Mouse (Mus musculus): ENCODE data around the gene Scfd2. TPM values are rescaled to one million over a fixed set of nuclear protein-coding genes. Genes with fewer than 3 reads are reported as not detected.
A peak's percentile ranks its signal among the peaks of the same experiment; 100 is the strongest.

The Scfd2 gene
- polyA plus RNA-seq, 1 experiment from 2014 or later, result 25.8 TPM

DNA sequence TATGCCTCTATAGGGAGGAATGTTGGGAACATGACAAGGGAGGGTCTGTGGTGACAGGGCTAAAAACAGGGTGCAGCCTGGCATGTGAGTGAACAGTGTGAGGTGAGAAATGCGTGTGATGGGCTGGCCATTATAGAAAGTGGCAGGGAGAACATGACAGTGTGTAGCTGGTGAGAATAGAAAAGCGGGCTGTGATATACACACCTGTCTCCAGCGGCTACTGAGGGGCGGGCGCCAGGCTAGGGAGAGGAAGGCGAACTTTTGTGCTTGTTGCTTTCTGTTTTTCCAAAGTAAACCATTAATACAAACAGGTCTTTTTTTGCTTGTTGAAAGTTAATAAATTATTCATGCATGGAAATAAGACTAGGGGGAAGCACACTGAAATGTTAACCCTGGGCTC, 304.2 kb downstream of the Scfd2 start:
- no peak for ATAC-seq (ENCODE audit: insufficient read depth, low FRiP score)
- Histone ChIP-seq H3K4me1 (ENCODE audit: control insufficient read depth, insufficient read depth, low read length) (peaks cover 8% of the 10 kb centered on the region), H3K27ac (ENCODE audit: low read length) (no peak overlapping the region), H3K27me3 (ENCODE audit: control insufficient read depth, insufficient read depth, low read length) (no peaks in the 10 kb centered on the region), H3K9ac (ENCODE audit: low read length) (no peak overlapping the region), H3K9me3 (replicated peaks; ENCODE audit: control insufficient read depth, low read length) (no peaks in the 10 kb centered on the region), H3K36me3 (ENCODE audit: control insufficient read depth, insufficient read depth, low read length) (no peaks in the 10 kb centered on the region), H3K4me2 (ENCODE audit: low read depth, low read length) (no peak overlapping the region), H3K4me3 (replicated peaks; ENCODE audit: low read length) (no peak overlapping the region)
- WGBS, result 92% methylated on average over 6 of the region's 6 CpGs

DNA sequence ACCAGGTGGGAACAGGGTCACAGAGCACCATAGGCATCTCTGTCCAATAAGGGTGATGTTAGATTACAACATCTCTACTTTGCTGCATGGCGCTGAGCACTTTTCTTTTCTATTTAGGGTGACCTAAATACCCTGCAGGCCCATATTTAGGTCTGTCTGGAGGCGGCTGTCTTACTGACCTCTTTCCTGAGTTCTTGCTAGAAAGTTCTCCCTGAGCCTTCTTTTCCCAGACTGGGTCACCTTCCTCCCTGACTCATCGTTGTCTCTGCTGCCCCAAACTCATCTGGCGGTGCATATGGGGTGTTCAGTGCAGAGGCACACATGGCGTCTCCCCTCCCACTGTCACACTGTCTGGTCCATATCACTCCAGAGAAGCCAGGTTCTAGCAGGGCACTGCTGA, 305.4 kb downstream of the Scfd2 start:
- Histone ChIP-seq H3K9me3 (replicated peaks; ENCODE audit: control insufficient read depth, low read length) (no peaks in the 10 kb centered on the region), H3K27me3 (ENCODE audit: control insufficient read depth, insufficient read depth, low read length) (no peaks in the 10 kb centered on the region), H3K9ac (ENCODE audit: low read length) (no peak overlapping the region), H3K27ac (ENCODE audit: low read length) (no peak overlapping the region), H3K4me3 (replicated peaks; ENCODE audit: low read length) (no peak overlapping the region), H3K4me1 (ENCODE audit: control insufficient read depth, insufficient read depth, low read length) (peaks cover 8% of the 10 kb centered on the region), H3K36me3 (ENCODE audit: control insufficient read depth, insufficient read depth, low read length) (no peaks in the 10 kb centered on the region), H3K4me2 (ENCODE audit: low read depth, low read length) (no peak overlapping the region)
- 90% methylated on average over 5 of the region's 5 CpGs for WGBS
- ATAC-seq (ENCODE audit: insufficient read depth, low FRiP score), result no peak

DNA sequence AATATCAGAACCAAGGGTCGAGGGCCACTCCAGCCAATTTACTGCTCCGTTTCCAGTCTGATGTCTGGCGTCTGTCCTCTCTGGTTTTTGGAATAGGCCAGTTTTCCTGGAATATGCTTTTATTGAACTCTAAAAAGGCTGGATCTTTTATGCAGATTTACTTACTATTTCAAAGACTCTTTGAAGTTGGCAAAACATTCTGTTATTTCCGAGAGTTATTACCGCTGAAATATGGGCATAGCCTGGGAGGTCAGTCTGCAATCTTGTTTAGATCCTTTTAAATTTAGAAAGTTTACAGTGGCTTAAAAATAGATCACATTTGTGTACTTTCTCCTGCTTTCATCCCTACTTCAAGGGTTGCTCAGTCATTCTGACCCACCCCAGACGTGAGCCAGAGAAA, 307.1 kb downstream of the Scfd2 start:
- ATAC-seq (ENCODE audit: insufficient read depth, low FRiP score), result no peak
- Histone ChIP-seq H3K27me3 (ENCODE audit: control insufficient read depth, insufficient read depth, low read length) (no peaks in the 10 kb centered on the region), H3K9me3 (replicated peaks; ENCODE audit: control insufficient read depth, low read length) (no peaks in the 10 kb centered on the region), H3K4me3 (replicated peaks; ENCODE audit: low read length) (no peak overlapping the region), H3K9ac (ENCODE audit: low read length) (no peak overlapping the region), H3K36me3 (ENCODE audit: control insufficient read depth, insufficient read depth, low read length) (no peaks in the 10 kb centered on the region), H3K4me1 (ENCODE audit: control insufficient read depth, insufficient read depth, low read length) (no peaks in the 10 kb centered on the region), H3K27ac (ENCODE audit: low read length) (peak overlapping the region; percentile 64; the same call in 1 of the 2 replicates), H3K4me2 (ENCODE audit: low read depth, low read length) (no peak overlapping the region)
- 68% methylated on average over 6 of the region's 6 CpGs for WGBS

DNA sequence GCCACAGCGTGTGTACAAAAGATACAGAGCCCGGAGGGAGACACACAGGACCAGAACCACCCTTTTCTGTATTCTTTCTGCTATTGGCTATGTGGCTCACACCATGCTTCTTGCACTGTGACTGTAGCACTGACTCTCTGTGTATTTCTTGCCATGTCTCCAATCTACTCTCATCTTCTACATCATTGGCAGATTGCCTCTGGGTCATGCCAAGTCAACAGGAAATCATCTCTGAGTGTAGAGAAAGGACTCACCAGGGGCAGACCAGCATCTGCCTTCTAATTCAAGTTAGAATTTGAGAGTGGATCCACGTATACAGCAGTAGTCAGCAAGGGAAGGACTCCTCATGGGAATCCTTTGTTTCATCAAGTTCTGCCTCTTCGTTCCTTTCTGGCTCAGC, 308.9 kb downstream of the Scfd2 start:
- Histone ChIP-seq H3K4me2 (ENCODE audit: low read depth, low read length) (no peak overlapping the region), H3K9me3 (replicated peaks; ENCODE audit: control insufficient read depth, low read length) (no peaks in the 10 kb centered on the region), H3K9ac (ENCODE audit: low read length) (no peak overlapping the region), H3K4me1 (ENCODE audit: control insufficient read depth, insufficient read depth, low read length) (no peaks in the 10 kb centered on the region), H3K4me3 (replicated peaks; ENCODE audit: low read length) (no peak overlapping the region), H3K27ac (ENCODE audit: low read length) (no peak overlapping the region), H3K36me3 (ENCODE audit: control insufficient read depth, insufficient read depth, low read length) (no peaks in the 10 kb centered on the region), H3K27me3 (ENCODE audit: control insufficient read depth, insufficient read depth, low read length) (no peaks in the 10 kb centered on the region)
- no peak for ATAC-seq (ENCODE audit: insufficient read depth, low FRiP score)
- 85% methylated on average over 4 of the region's 4 CpGs for whole genome bisulfite sequencing

DNA sequence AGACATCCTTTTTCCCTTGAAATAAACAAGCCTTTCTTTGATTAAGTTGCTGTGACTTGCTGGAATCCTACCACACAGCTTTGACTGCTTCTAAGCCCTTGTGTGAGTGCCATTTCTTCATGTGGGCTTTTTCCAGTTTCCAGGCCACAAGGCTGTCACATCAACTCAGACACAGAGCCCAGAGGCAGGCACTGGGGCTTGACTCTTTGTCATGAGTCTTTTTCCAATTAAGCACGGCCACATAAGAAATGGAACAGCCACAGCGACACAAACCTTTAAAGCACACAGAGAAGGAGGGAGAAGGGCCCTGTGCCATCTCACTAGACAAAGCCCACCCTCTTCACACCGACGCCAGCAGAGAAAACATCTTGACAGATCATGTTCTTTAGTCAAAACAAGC, 313.0 kb downstream of the Scfd2 start:
- ATAC-seq (ENCODE audit: insufficient read depth, low FRiP score), result no peak
- H3K4me1 ChIP-seq (ENCODE audit: control insufficient read depth, insufficient read depth, low read length), result peaks cover 6% of the 10 kb centered on the region; the same call in 1 of the 2 replicates
- WGBS, result 62% methylated on average over 4 of the region's 4 CpGs
- H3K36me3 ChIP-seq (ENCODE audit: control insufficient read depth, insufficient read depth, low read length), result no peaks in the 10 kb centered on the region
- no peaks in the 10 kb centered on the region for H3K27me3 ChIP-seq (ENCODE audit: control insufficient read depth, insufficient read depth, low read length)
- H3K9ac ChIP-seq (ENCODE audit: low read length), result no peak overlapping the region
- H3K9me3 ChIP-seq (replicated peaks; ENCODE audit: control insufficient read depth, low read length), result no peaks in the 10 kb centered on the region
- H3K4me2 ChIP-seq (ENCODE audit: low read depth, low read length), result no peak overlapping the region
- H3K4me3 ChIP-seq (replicated peaks; ENCODE audit: low read length), result no peak overlapping the region
- H3K27ac ChIP-seq (ENCODE audit: low read length), result no peak overlapping the region

DNA sequence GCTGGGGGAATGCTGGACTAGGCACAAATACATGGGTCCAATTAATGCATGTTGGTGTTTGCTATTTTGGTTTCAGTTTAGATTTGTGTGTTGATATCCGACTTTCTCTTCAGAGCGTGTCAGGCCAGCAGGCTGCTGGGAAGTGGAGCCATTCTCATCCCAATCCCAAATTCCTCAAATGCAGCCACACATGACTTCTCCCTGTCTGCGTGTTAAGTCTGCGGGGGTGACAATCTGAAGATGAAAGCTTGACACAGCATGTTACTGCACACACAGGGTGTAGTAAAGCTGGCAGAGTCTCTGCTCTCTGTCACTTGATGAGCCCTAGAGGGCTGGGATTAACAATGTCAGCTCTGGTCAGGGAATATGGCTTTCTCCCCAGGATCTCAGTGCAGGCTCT, 316.4 kb downstream of the Scfd2 start:
- H3K4me2 ChIP-seq (ENCODE audit: low read depth, low read length), result no peak overlapping the region
- H3K27me3 ChIP-seq (ENCODE audit: control insufficient read depth, insufficient read depth, low read length), result no peaks in the 10 kb centered on the region
- H3K36me3 ChIP-seq (ENCODE audit: control insufficient read depth, insufficient read depth, low read length), result no peaks in the 10 kb centered on the region
- no peak overlapping the region for H3K27ac ChIP-seq (ENCODE audit: low read length)
- H3K9me3 ChIP-seq (replicated peaks; ENCODE audit: control insufficient read depth, low read length), result no peaks in the 10 kb centered on the region
- no peak overlapping the region for H3K9ac ChIP-seq (ENCODE audit: low read length)
- no peak for ATAC-seq (ENCODE audit: insufficient read depth, low FRiP score)
- 36% methylated on average over 4 of the region's 4 CpGs for WGBS
- H3K4me3 ChIP-seq (replicated peaks; ENCODE audit: low read length), result no peak overlapping the region
- H3K4me1 ChIP-seq (ENCODE audit: control insufficient read depth, insufficient read depth, low read length), result peaks cover 8% of the 10 kb centered on the region; the same call in 1 of the 2 replicates

DNA sequence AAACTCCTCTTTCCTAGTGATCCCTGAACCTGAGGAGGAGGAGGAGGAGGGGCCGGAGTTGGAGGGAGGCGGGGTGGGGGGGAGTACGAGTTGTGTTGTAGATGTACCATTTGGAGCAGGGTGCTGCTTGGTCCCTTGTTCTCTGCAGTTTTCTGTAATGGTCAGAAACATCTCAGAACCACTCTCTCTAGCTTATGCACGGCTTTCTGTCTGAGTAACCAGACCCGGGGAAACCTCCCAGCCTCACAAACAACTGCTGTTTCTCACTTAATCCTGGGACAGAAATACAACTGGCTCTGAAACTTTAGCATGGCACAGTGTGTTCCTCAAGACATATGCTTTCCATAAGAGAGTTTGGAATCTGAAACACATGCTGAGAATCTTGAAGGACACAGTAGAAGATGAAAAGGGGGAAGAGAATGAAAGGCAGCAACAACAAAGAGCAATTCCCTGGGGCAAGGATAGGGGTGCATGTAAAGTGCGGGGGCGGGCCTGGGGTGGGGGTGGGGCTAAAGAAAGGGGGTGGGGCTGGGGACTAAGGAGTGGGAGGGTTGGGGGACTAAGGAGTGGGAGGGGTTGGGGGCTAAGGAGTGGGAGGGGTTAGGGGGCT, 317.0 kb downstream of the Scfd2 start:
- Histone ChIP-seq H3K9ac (ENCODE audit: low read length) (no peak overlapping the region; the same call in 1 of the 2 replicates), H3K4me1 (ENCODE audit: control insufficient read depth, insufficient read depth, low read length) (peaks cover 14% of the 10 kb centered on the region; the same call in 1 of the 2 replicates), H3K27ac (ENCODE audit: low read length) (0 out of 2 replicates have a peak overlapping the region, but pooled peaks have one; percentile 39), H3K9me3 (replicated peaks; ENCODE audit: control insufficient read depth, low read length) (no peaks in the 10 kb centered on the region), H3K4me3 (replicated peaks; ENCODE audit: low read length) (no peak overlapping the region), H3K4me2 (ENCODE audit: low read depth, low read length) (no peak overlapping the region), H3K36me3 (ENCODE audit: control insufficient read depth, insufficient read depth, low read length) (no peaks in the 10 kb centered on the region), H3K27me3 (ENCODE audit: control insufficient read depth, insufficient read depth, low read length) (no peaks in the 10 kb centered on the region)
- 18% methylated on average over 7 of the region's 7 CpGs for WGBS
- ATAC-seq (ENCODE audit: insufficient read depth, low FRiP score), result no peak

DNA sequence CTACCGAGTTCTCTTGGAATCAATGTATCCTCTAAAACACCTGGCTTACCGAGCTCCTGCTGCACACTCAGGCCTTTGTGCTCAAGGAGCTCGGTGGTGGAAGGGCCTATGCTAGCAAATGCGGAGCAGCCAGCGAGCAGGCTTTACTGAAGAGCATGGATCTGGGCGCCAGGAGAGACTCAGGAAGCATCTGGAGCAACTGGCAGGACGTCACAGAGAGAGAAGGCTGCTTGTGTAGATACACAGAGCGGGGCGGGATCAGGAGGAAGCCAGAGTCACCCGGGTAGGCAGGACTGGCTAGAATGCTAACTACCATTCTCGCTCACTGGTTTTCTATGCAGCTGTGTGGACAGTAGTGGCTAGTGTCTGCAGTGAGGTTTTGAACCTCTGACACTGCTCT, 320.2 kb downstream of the Scfd2 start:
- no peaks in the 10 kb centered on the region for H3K9me3 ChIP-seq (replicated peaks; ENCODE audit: control insufficient read depth, low read length)
- H3K9ac ChIP-seq (ENCODE audit: low read length), result no peak overlapping the region
- H3K27me3 ChIP-seq (ENCODE audit: control insufficient read depth, insufficient read depth, low read length), result no peaks in the 10 kb centered on the region
- no peak overlapping the region for H3K4me3 ChIP-seq (replicated peaks; ENCODE audit: low read length)
- H3K4me2 ChIP-seq (ENCODE audit: low read depth, low read length), result no peak overlapping the region
- H3K27ac ChIP-seq (ENCODE audit: low read length), result no peak overlapping the region
- WGBS, result 62% methylated on average over 11 of the region's 11 CpGs
- 0 out of 2 replicates have a peak, but pooled peaks have one; percentile 35 for ATAC-seq (ENCODE audit: insufficient read depth, low FRiP score)
- peaks cover 17% of the 10 kb centered on the region; the same call in 1 of the 2 replicates for H3K4me1 ChIP-seq (ENCODE audit: control insufficient read depth, insufficient read depth, low read length)
- H3K36me3 ChIP-seq (ENCODE audit: control insufficient read depth, insufficient read depth, low read length), result no peaks in the 10 kb centered on the region

DNA sequence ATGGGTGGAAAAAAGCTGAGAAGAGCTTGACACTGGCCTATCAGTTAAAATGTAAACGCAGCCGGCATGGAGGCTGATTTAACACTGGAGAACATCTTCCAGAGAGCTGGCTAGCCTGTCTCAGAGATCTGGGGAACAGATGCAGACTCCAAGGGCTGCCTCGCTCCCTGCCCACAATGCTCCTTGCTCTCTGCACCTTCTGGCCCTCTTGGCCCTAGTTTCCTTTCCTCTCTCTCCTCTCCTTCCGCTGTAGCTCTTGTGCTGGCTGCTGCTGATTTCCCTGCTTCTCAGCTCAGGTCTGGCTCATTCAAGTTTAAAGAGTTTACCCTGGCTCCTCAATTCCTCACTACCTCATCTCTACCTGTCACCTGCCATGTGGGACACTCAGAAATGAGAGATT, 321.9 kb downstream of the Scfd2 start:
- no peaks in the 10 kb centered on the region for H3K27me3 ChIP-seq (ENCODE audit: control insufficient read depth, insufficient read depth, low read length)
- no peak overlapping the region for H3K4me2 ChIP-seq (ENCODE audit: low read depth, low read length)
- H3K9ac ChIP-seq (ENCODE audit: low read length), result no peak overlapping the region
- ATAC-seq (ENCODE audit: insufficient read depth, low FRiP score), result no peak
- no peaks in the 10 kb centered on the region for H3K9me3 ChIP-seq (replicated peaks; ENCODE audit: control insufficient read depth, low read length)
- 55% methylated on average over 4 of the region's 4 CpGs for WGBS
- H3K4me3 ChIP-seq (replicated peaks; ENCODE audit: low read length), result no peak overlapping the region
- H3K4me1 ChIP-seq (ENCODE audit: control insufficient read depth, insufficient read depth, low read length), result peaks cover 12% of the 10 kb centered on the region; the same call in 1 of the 2 replicates
- H3K36me3 ChIP-seq (ENCODE audit: control insufficient read depth, insufficient read depth, low read length), result no peaks in the 10 kb centered on the region
- H3K27ac ChIP-seq (ENCODE audit: low read length), result peak overlapping the region; percentile 29; the same call in 1 of the 2 replicates
